Mouse (Mus musculus) left cerebral cortex, adult 9 months (tissue): ENCODE measurements at regions not wholly inside any gene's neighbourhood (a gene's known extent, or its start where the extent isn't known, plus 50 kb on each side); places are given as distances from the start of the nearest gene placed in this dataset.

Experiments used
- DNase-seq, 2 experiments: peaks; one replicate each; pipeline ENCODE4 v3.0.0; 2022; ENCODE audit warnings: low spot score in 2 of 2

GRCm38 (mm10) chr3:52444420-52445119, 176.4 kb downstream of the Foxo1 start:
- no peak for DNase-seq

GRCm38 (mm10) chr3:52443856-52444255, 175.7 kb downstream of the Foxo1 start:
- no peak for DNase-seq

GRCm38 (mm10) chr3:52429014-52429589, 161.0 kb downstream of the Foxo1 start:
- no peak for DNase-seq

GRCm38 (mm10) chr3:52422826-52423225, 154.7 kb downstream of the Foxo1 start:
- no peak for DNase-seq

- DNase-seq = no peak
Measured at GRCm38 (mm10) chr3:52416261-52416660, 148.1 kb downstream of the Foxo1 start.

GRCm38 (mm10) chr3:52415361-52415760, 147.2 kb downstream of the Foxo1 start:
- DNase-seq = no peak

GRCm38 (mm10) chr3:52414017-52414416, 145.9 kb downstream of the Foxo1 start:
- DNase-seq = no peak

- no peak for DNase-seq
Measured at GRCm38 (mm10) chr3:52413187-52413746, 145.1 kb downstream of the Foxo1 start.

- no peak for DNase-seq
Measured at GRCm38 (mm10) chr3:52411356-52411755, 143.2 kb downstream of the Foxo1 start.

- no peak for DNase-seq
Measured at GRCm38 (mm10) chr3:52409465-52409864, 141.3 kb downstream of the Foxo1 start.

- DNase-seq = peak in 1 of 2 experiments; percentile 16
Measured at GRCm38 (mm10) chr3:52406778-52407318, 138.7 kb downstream of the Foxo1 start.

- no peak for DNase-seq
Measured at GRCm38 (mm10) chr3:52404636-52405035, 136.5 kb downstream of the Foxo1 start.

- DNase-seq = no peak
Measured at GRCm38 (mm10) chr3:52403032-52403431, 134.9 kb downstream of the Foxo1 start.
